In genomic region chr5:52190371-52191179, GRCm38 (mm10) we compare ENCODE assay signal across 8 mouse cellular contexts. TPM values are rescaled to one million over a fixed set of nuclear protein-coding genes. Genes with fewer than 3 reads are reported as not detected.
DNase-seq lines count a peak whose midpoint lies in the region; ATAC-seq and TF ChIP-seq lines count a peak whose summit lies in the region.

Gene Dhx15 (minus strand): TSS chr5:52190514.

- peak; percentile 40 for TF ChIP-seq CTCF in Patski (IDR thresholded peaks at IDR 0.05)

- peak within 1 kb of the TSS; percentile 98 for H3K4me3 ChIP-seq in hindbrain, embryonic 13.5 days

- H3K36me3 ChIP-seq in hindbrain, embryonic 13.5 days, result no peaks in the 10 kb centered on the region

- H3K4me1 ChIP-seq in hindbrain, embryonic 13.5 days (replicated peaks), result peaks cover 36% of the 10 kb centered on the region

- CTCF ChIA-PET in Patski (lab: Charles Lee), result no interaction called here

- in situ Hi-C loops in Patski (cut with MboI; ENCODE audit: low pct_unique_long_range_greater_than_20kb), result no loop called here

- H3K9me3 ChIP-seq in hindbrain, embryonic 13.5 days, result no peaks in the 10 kb centered on the region

- 1% methylated on average over 53 of the region's 53 CpGs for WGBS in hindbrain, embryonic 13.5 days

- H3K4me2 ChIP-seq in hindbrain, embryonic 13.5 days, result peak within 1 kb of the TSS; percentile 90

- H3K9ac ChIP-seq in hindbrain, embryonic 13.5 days, result peak within 1 kb of the TSS; percentile 98

- H3K27me3 ChIP-seq in Patski, result no peaks in the 10 kb centered on the region
- H3K27me3 ChIP-seq in hindbrain, embryonic 13.5 days, result no peaks in the 10 kb centered on the region

- peak; percentile 83 for DNase-seq in Patski (ENCODE audit: low read depth, low spot score)
- DNase-seq in cerebellum, postnatal 14 days, result peak; percentile 97 to 98
- peak; percentile 87 to 90 for DNase-seq in frontal cortex, postnatal 14 days (ENCODE audit: low spot score in 2 of 2)
- DNase-seq in layer of hippocampus, postnatal 25 days (ENCODE audit: extremely low spot score in 1 of 2, low spot score in 1 of 2), result peak; percentile 79 to 87
- DNase-seq in lung, postnatal 25 days (ENCODE audit: low spot score), result peak; percentile 93
- peak; percentile 96 for DNase-seq in retina, embryonic 14.5 days (ENCODE audit: low spot score)
- DNase-seq in thymus, postnatal 4 days, result peak; percentile 94

- H3K27ac ChIP-seq in hindbrain, embryonic 13.5 days, result peak within 1 kb of the TSS; percentile 93

- POLR2A ChIA-PET in Patski (lab: Charles Lee), result interaction anchor here (0.7 to 1.0 kb wide), 2 partner anchors 11 to 316 kb away, joined by 3 read pairs; no protein-coding TSS in a partner anchor

- peak; percentile 98 for ATAC-seq in Patski
- ATAC-seq in hindbrain, embryonic 13.5 days (ENCODE audit: low FRiP score), result peak; percentile 97

RNA-seq across cellular contexts. Expression of gene Dhx15, which starts in this region (rescaled TPM):
- polyA plus RNA-seq in Patski (2021), result 161 TPM
- 139 and 147 TPM in 2 replicates for polyA plus RNA-seq in hindbrain, embryonic 13.5 days (2015; fragmentation: Nextera tagmentation; extraction: Ambion mirVana)
- 10 to 100 TPM; 87.0 to 93.2 TPM for total RNA-seq in layer of hippocampus, postnatal 25 days (2021)

Comparison
In these comparisons a context has a peak if more than half of its experiments do, and no peak if none do; other contexts are left out.
1. Peak in every context shown above with its lines: DNase-seq, ATAC-seq, H3K4me3 ChIP-seq and H3K27ac ChIP-seq.